Mouse (Mus musculus) left cerebral cortex, postnatal 10 days (tissue): ENCODE results near the gene Mvb12a. TPM values are rescaled to one million over a fixed set of nuclear protein-coding genes. Genes with fewer than 3 reads are reported as not detected.

Experiments used
- total RNA-seq, 2 experiments: library from RNA; stranded (reverse); gene quantifications; 2 replicates each; pipeline ENCODE4 v1.2.3; 2021

The Mvb12a gene
- total RNA-seq, 2 experiments from 2014 or later, result 35.1 to 36.6 TPM

Other genes with a start within 250 kb of the Mvb12a start
- gene Use1, start 176.1 kb upstream of the Mvb12a start, total RNA-seq, result 100 to 1,000 TPM in 1 of 2 experiments, 10 to 100 TPM in 1; 97.6 to 103 TPM
- gene Ocel1, start 171.6 kb upstream of the Mvb12a start, total RNA-seq, result 10 to 100 TPM; 17.1 to 21.3 TPM
- gene Nr2f6, start 161.0 kb upstream of the Mvb12a start, total RNA-seq, result 10 to 100 TPM; 21.9 to 26.2 TPM
- gene Ushbp1, start 147.1 kb upstream of the Mvb12a start, total RNA-seq, result 1 to 10 TPM; 5.0 to 5.9 TPM
- gene Babam1, start 146.1 kb upstream of the Mvb12a start, total RNA-seq, result 10 to 100 TPM; 73.4 to 86.2 TPM
- 1 to 10 TPM in 1 of 2 experiments, under 1 TPM in 1; 0.79 to 1.2 TPM for gene Ankle1, start 136.9 kb upstream of the Mvb12a start, total RNA-seq
- gene Abhd8, start 79.3 kb upstream of the Mvb12a start, total RNA-seq, result 100 to 1,000 TPM; 171 to 183 TPM
- gene Mrpl34, start 78.0 kb upstream of the Mvb12a start, total RNA-seq, result 10 to 100 TPM; 67.1 to 72.5 TPM
- 100 to 1,000 TPM; 120 to 127 TPM for gene Dda1, start 73.7 kb upstream of the Mvb12a start, total RNA-seq
- 10 to 100 TPM; 67.7 to 71.5 TPM for gene Ano8, start 57.0 kb upstream of the Mvb12a start, total RNA-seq
- 10 to 100 TPM; 29.0 to 29.2 TPM for gene Gtpbp3, start 54.8 kb upstream of the Mvb12a start, total RNA-seq
- 1 to 10 TPM; 5.6 to 7.3 TPM for gene Plvap, start 31.2 kb upstream of the Mvb12a start, total RNA-seq
- not detected for gene Ccdc194, start 17.2 kb upstream of the Mvb12a start, total RNA-seq
- 1 to 10 TPM in 1 of 2 experiments, under 1 TPM in 1; 0.95 to 3.4 TPM for gene Bst2, start 5.5 kb upstream of the Mvb12a start, total RNA-seq
- gene Tmem221, start 15.9 kb downstream of the Mvb12a start, total RNA-seq, result not detected
- gene Nxnl1, start 23.7 kb downstream of the Mvb12a start, total RNA-seq, result not detected
- gene Slc27a1, start 26.0 kb downstream of the Mvb12a start, total RNA-seq, result 10 to 100 TPM; 69.5 to 73.6 TPM
- 10 to 100 TPM; 63.1 to 75.1 TPM for gene Pgls, start 49.3 kb downstream of the Mvb12a start, total RNA-seq
- 1 to 10 TPM; 3.4 to 3.5 TPM for gene Fam129c, start 54.7 kb downstream of the Mvb12a start, total RNA-seq
- 10 to 100 TPM; 65.9 to 71.6 TPM for gene Colgalt1, start 68.1 kb downstream of the Mvb12a start, total RNA-seq
- 100 to 1,000 TPM; 279 to 290 TPM for gene Unc13a, start 128.8 kb downstream of the Mvb12a start, total RNA-seq
- 1 to 10 TPM; 6.1 to 6.6 TPM for gene Jak3, start 133.4 kb downstream of the Mvb12a start, total RNA-seq
- gene Insl3, start 146.3 kb downstream of the Mvb12a start, total RNA-seq, result 1 to 10 TPM; 1.2 to 2.0 TPM
- gene B3gnt3, start 158.9 kb downstream of the Mvb12a start, total RNA-seq, result under 1 TPM; 0.26 to 0.41 TPM
- gene Fcho1, start 182.8 kb downstream of the Mvb12a start, total RNA-seq, result 100 to 1,000 TPM; 139 to 143 TPM